Mouse (Mus musculus) urinary bladder, postnatal 10 days (tissue): ENCODE results near the gene Pclaf.

Source experiments
- DNase-seq: peaks from one replicate; pipeline ENCODE4 v3.0.0; 2022; ENCODE audit warnings: low spot score

Gene Pclaf

GRCm38 (mm10) chr9:65890143-65890628 lies at the start of gene Pclaf:
TSS of gene Pclaf (plus strand) at chr9:65890237.
- DNase-seq = peak; percentile 14

- no peak for DNase-seq
Observed at GRCm38 (mm10) chr9:65844421-65845165, 45.4 kb upstream of the Pclaf start.

- DNase-seq = no peak
Observed at GRCm38 (mm10) chr9:65848154-65848553, 41.9 kb upstream of the Pclaf start.

DNA sequence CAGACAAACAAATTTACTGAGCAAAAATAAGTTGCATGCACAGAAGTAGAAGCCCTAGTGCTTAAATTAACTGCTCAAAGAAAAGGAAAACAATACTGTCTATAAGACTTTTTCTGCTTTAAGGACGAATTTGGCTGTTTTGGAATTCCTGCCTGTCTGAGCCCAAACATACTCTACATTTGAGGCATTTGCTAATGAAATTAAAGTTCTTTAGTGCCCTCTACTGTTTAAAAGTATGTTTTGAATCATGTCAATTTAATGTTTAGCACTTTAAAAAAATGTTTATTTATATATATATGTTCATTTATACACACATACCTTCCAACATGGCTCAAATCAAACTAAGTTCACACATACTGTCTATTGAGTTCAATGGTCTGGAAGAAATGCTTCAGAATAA lies 39.8 kb upstream of the Pclaf start:
- no peak for DNase-seq

GRCm38 (mm10) chr9:65859656-65860055 lies 30.4 kb upstream of the Pclaf start:
- DNase-seq = no peak

DNA sequence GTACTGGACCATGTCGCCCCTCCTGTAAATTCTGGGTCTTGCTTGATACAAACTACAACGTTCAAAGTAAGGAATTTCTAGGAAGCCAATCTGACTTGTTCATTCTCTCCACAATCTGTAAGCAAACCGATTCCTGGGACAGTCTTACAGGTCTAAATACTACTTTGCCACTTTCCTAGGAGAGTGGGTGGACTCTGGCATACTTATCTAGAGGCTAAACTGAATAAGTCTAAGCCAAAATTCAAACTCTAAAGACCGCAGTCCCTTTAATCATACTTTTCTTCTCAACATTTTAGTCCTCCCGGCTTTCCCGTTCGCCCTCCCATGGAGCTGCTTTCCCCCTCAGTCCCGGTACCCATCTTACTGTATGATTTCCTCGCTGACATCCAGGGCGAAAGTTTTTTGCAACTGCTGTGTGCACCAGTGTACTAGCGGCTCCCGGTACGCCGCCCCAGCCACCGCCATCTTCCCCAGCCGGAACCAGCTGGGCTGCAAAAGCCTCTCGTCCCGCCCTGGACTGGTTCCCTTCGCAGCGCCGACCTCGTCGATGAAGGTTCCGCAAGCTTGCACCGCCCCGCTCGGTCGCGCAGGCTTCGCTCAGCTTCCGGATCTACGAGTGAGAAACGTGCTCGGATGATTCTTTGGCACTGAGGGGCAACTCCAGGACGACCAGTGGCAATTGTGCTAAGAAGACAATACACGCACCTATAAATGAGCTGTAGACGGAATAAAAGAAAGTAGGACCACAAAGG lies 5.3 kb upstream of the Pclaf start:
- peak; percentile 67 for DNase-seq

DNA sequence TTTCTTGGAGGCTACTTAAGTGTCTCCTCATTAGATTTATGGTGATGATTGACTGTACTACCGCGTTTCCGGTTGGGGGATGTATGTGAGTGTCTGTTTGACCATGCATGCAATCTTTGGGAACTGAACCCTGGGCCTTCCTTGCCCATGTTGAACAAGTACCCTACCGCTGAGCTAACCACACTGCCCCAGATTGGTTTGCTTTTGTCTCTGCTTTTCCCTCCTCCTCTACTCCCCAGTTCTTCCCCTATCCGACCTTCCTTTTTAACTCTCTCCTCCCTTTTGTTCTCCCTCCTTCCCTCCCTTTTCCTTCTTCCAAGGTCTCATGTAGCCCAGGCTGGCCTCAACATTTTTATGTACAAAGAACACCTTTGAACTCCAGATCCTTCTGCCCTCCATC lies 1.1 kb downstream of the Pclaf start:
- no peak for DNase-seq

GRCm38 (mm10) chr9:65896977-65897376 lies 6.9 kb downstream of the Pclaf start:
- DNase-seq = no peak

DNA sequence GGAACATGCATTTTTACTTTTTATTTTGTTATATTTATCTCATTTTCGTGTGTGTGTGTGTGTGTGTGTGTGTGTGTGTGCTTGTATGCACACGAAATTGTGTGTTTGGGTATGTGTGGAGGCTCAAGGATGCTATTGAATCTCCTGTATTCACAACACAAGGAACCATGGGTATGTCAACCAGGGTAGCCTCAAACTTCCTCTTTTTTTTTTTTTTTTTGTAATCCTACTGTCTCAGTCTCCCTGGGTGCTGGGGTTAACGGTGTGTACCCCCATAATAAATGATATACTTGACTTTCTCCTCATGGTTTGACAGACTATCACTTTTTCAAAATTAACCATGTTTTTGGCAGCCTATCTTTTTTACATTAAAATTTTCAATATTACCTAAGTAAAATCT lies 12.8 kb downstream of the Pclaf start:
- no peak for DNase-seq

- no peak for DNase-seq
Observed at GRCm38 (mm10) chr9:65903419-65903818, 13.4 kb downstream of the Pclaf start.

DNA sequence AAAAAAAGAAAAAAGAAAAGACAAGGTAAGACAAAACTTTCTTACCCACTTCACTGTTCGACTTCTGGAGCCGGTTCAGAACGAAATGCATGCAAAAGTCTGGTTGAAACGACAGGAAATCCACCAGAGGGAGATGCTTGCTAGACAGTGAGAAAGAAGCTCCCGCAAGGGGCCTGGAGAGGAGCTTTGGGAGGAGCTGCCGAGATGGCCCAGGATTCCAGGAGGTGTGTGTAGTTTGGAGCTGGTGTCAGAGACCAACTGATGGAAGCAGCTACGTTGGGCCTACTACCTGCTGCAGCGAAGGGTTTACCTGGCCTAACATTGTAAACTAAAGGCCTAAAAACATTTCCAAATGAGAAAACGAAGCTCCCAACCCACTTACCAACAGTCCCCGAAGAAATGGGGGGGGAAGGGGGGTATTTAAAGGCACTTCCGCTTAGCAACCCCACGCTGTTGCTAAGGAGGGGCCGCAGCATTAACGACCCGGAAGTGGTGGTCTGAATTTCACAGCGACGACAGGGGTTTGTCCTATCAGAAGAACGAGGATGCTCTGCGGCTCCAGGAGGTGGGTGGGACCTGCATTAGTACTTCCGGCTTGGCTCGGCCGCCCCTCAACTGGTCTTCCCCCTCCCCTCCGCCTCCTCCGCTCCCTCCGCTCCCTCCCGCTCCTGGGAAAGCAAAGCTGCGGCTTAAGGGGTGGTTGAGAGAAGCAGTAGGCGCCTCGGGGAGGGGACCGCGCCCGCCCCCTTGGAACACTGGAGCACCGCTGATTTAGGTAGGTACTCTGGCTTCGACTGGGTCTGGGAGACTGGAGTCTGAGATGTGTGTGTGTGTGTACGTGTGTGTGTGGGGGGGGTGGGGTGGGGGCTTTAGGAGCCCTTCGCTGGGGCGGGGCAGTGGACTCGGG lies 18.6 kb downstream of the Pclaf start, which contains the start of the genes Trip4 and Csnk1g1:
TSS of gene Trip4 (minus strand) at position 401 of the 907 bp plus-strand sequence.
TSS of gene Csnk1g1 (plus strand) at position 531 of the 907 bp plus-strand sequence.
- peak; percentile 78 for DNase-seq

DNA sequence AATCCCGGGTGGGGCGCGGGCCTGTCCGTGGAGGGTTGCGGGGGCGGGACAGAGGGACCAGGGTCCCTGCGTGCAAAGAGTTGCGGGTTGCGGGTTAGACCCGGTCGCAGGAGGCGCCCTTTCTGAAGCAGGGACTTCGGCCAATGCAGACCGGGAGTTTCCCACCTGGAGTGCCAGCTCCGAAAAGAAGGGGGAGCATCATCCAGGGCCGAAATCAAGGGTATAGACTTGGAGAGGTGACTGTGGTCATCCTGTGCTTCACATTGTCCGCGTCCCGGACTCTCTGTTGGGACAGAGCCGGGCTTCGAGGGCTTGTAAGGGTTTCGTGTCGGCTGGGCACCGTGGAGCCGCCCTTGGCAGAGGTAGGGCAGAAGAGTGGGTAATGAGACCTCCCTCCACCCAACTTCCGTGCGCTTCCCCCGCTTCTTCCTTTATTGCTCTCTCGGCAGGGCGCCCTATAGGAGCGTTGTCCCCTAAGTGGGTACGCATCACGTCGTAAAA lies 19.3 kb downstream of the Pclaf start:
- peak; percentile 17 for DNase-seq

DNA sequence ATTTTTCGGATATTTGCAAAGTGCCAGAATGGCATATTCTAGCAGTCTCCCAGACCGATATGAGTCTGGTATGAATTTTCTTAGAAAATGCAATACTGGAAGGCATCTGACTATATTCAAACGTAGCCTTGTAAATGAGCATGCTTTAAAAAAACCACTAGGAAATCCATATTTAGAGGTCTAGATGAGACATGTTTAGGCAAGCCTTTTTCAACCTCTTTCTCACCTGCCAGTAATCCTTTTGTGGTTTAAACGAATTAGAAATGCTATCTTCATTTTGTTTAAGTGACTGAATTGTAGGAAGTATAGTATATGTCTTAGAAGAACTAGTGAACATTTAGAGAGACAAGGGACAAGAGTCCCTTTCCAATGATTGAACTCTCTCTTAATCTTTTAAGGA lies 19.8 kb downstream of the Pclaf start:
- DNase-seq = no peak

- DNase-seq = no peak
Observed at GRCm38 (mm10) chr9:65913976-65914375, 23.9 kb downstream of the Pclaf start.

GRCm38 (mm10) chr9:65917015-65917414 lies 27.0 kb downstream of the Pclaf start:
- no peak for DNase-seq

GRCm38 (mm10) chr9:65928456-65928855 lies 38.4 kb downstream of the Pclaf start:
- DNase-seq = no peak

DNA sequence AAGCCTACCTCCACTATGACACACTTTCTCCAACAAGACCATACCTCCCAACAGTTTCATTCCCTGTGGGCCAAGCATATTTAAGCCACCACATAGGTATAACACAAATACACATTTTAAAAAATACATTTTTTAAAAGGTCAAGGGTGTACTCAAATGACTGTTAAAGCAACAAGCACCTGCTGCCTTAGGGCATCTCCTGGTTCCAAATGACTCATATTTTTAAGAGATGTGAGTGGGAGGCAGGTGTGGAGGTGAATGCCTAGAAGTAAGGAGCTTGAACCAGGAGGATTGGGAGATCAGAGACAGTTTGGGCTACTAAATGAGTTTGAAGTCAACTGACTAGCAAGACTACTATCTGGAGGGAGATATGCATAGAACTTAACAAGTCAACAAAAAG lies 39.8 kb downstream of the Pclaf start:
- DNase-seq = no peak

- no peak for DNase-seq
Observed at GRCm38 (mm10) chr9:65937566-65937965, 47.5 kb downstream of the Pclaf start.

DNA sequence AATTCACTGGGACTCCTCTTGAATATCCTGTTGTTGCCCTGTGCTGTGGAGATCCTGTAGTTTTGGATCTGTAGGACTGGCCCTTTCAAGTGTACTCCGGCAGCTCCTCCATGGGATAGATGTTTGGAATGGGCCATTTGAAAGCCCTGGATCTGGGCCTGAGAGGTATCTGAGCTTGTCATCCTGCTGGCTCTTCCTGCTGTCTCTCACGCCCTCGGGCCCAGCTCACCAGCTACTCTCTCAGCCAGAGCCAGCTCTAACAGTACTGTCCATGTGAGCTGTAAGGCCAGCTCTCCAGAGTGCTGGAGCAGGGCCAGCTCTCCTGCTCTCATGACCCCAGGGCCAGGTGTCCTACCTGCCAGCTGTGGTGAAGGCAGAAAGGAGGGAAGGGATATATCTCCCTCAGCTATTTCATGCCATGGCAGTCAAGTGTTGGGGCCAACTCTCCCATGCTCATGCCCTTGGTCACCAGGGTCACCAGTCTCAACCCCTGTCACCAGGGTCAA lies 61.1 kb downstream of the Pclaf start:
- no peak for DNase-seq
